Mouse (Mus musculus): ENCODE data around the gene Pak2. TPM values are rescaled to one million over a fixed set of nuclear protein-coding genes. Genes with fewer than 3 reads are reported as not detected.

The Pak2 gene
- polyA plus RNA-seq, 1 experiment from 2014 or later, result 52.2 TPM

GRCm38 (mm10) chr16:31979501-31979900, 99.6 kb downstream of the Pak2 start:
- Histone ChIP-seq H3K9me3 (no peaks in the 10 kb centered on the region), H3K27ac (replicated peaks) (no peak overlapping the region), H3K4me1 (no peaks in the 10 kb centered on the region), H3K4me2 (replicated peaks) (no peak overlapping the region), H3K36me3 (peaks cover 43% of the 10 kb centered on the region), H3K4me3 (no peak overlapping the region), H3K9ac (replicated peaks) (no peak overlapping the region), H3K27me3 (no peaks in the 10 kb centered on the region)
- 94% methylated on average over 3 of the region's 3 CpGs for WGBS
- no peak for ATAC-seq (ENCODE audit: low FRiP score, low read depth)

- H3K9me3 ChIP-seq, result no peaks in the 10 kb centered on the region
- peaks cover 60% of the 10 kb centered on the region for H3K36me3 ChIP-seq
- no peak overlapping the region for H3K27ac ChIP-seq (replicated peaks)
Measured at GRCm38 (mm10) chr16:31975258-31975657, 103.9 kb downstream of the Pak2 start.

More at GRCm38 (mm10) chr16:31975258-31975657, 103.9 kb downstream of the Pak2 start:
- Histone ChIP-seq H3K9ac (replicated peaks) (no peak overlapping the region), H3K27me3 (no peaks in the 10 kb centered on the region), H3K4me1 (no peaks in the 10 kb centered on the region), H3K4me2 (replicated peaks) (no peak overlapping the region), H3K4me3 (no peak overlapping the region)
- 93% methylated on average over 4 of the region's 4 CpGs for WGBS
- ATAC-seq (ENCODE audit: low FRiP score, low read depth), result no peak

Small RNAs within 50 kb of the gene (microRNA-seq; reads per million reads assigned to microRNA genes)
- gene Gm26269, result not detected

Other genes with a start within 250 kb of the Pak2 start
- 0.10 and 0.22 TPM in 2 replicates for gene Meltf, start 200.5 kb downstream of the Pak2 start, polyA plus RNA-seq (2016; fragmentation: Nextera tagmentation; extraction: Ambion mirVana)
- 1.4 and 2.5 TPM in 2 replicates for gene Pigz, start 145.5 kb downstream of the Pak2 start, polyA plus RNA-seq (2016; fragmentation: Nextera tagmentation; extraction: Ambion mirVana)
- 81.7 and 83.7 TPM in 2 replicates for gene 0610012G03Rik, start 130.8 kb downstream of the Pak2 start, polyA plus RNA-seq (2016; fragmentation: Nextera tagmentation; extraction: Ambion mirVana)
- gene Ncbp2, start 130.8 kb downstream of the Pak2 start, polyA plus RNA-seq (2016; fragmentation: Nextera tagmentation; extraction: Ambion mirVana), result 131 and 135 TPM in 2 replicates
- gene Senp5, start 76.1 kb downstream of the Pak2 start, polyA plus RNA-seq (2016; fragmentation: Nextera tagmentation; extraction: Ambion mirVana), result 25.7 and 26.0 TPM in 2 replicates
- 133 and 137 TPM in 2 replicates for gene Pigx, start 20.4 kb upstream of the Pak2 start, polyA plus RNA-seq (2016; fragmentation: Nextera tagmentation; extraction: Ambion mirVana)
- gene Cep19, start 20.5 kb upstream of the Pak2 start, polyA plus RNA-seq (2016; fragmentation: Nextera tagmentation; extraction: Ambion mirVana), result 42.0 and 42.9 TPM in 2 replicates
- 6.9 and 9.9 TPM in 2 replicates for gene Nrros, start 86.3 kb upstream of the Pak2 start, polyA plus RNA-seq (2016; fragmentation: Nextera tagmentation; extraction: Ambion mirVana)
- gene Bex6, start 100.5 kb upstream of the Pak2 start, polyA plus RNA-seq (2016; fragmentation: Nextera tagmentation; extraction: Ambion mirVana), result not detected in 2 replicates
- 21.5 and 26.8 TPM in 2 replicates for gene Fbxo45, start 167.8 kb upstream of the Pak2 start, polyA plus RNA-seq (2016; fragmentation: Nextera tagmentation; extraction: Ambion mirVana)
- 14.4 and 16.8 TPM in 2 replicates for gene Wdr53, start 167.9 kb upstream of the Pak2 start, polyA plus RNA-seq (2016; fragmentation: Nextera tagmentation; extraction: Ambion mirVana)
- gene Smco1, start 192.1 kb upstream of the Pak2 start, polyA plus RNA-seq (2016; fragmentation: Nextera tagmentation; extraction: Ambion mirVana), result not detected in 2 replicates
- 37.4 and 41.0 TPM in 2 replicates for gene Rnf168, start 198.1 kb upstream of the Pak2 start, polyA plus RNA-seq (2016; fragmentation: Nextera tagmentation; extraction: Ambion mirVana)

All from midbrain, embryonic 12.5 days (tissue).